21 mouse cellular contexts compared by ENCODE assay signal in genomic region chr2:61022411-61022810, GRCm38 (mm10). TPM values are rescaled to one million over a fixed set of nuclear protein-coding genes. Genes with fewer than 3 reads are reported as not detected.
A peak's percentile ranks its signal among the peaks of the same experiment; 100 is the strongest.
DNase-seq lines count a peak whose midpoint lies in the region; TF ChIP-seq lines count a peak whose summit lies in the region.
"Had no signal": no experiment of that assay in that cellular context is flagged by ENCODE, and none has a peak within 500 bp of the region (broad histone marks: within the 10 kb centered on the region; RNA-seq: fewer than 3 reads in every experiment).

No protein-coding gene starts in this region.

- peak; percentile 20 for DNase-seq in MN1 (ENCODE audit: low spot score)
- peak; percentile 21 for DNase-seq in layer of hippocampus, adult 9-11 months
- DNase-seq in gastrocnemius, adult 8-10 months (ENCODE audit: low spot score in 2 of 2) = no peak
- no peak for DNase-seq in urinary bladder, postnatal 4 days (ENCODE audit: low spot score in 2 of 2)
- DNase-seq in gastrocnemius, adult 2 months = no peak
- no peak for DNase-seq in lung, postnatal 36 days
- DNase-seq: adrenal gland, postnatal 36 days; cerebellum, adult 2 months; cerebellum, postnatal 25 days; heart, postnatal 4 days; kidney, postnatal 36 days; left cerebral cortex, postnatal 4 days; lung, embryonic 14.5 days; lung, postnatal 4 days had no signal

- H3K27me3 ChIP-seq in C2C12 (ENCODE audit: control insufficient read depth, insufficient read depth, insufficient read length) = no peaks in the 10 kb centered on the region
- H3K27me3 ChIP-seq: embryonic facial prominence, embryonic 12.5 days; limb, embryonic 15.5 days had no signal

- H3K79me2 ChIP-seq in C2C12 (ENCODE audit: control insufficient read depth, insufficient read depth) = no peaks in the 10 kb centered on the region

- H3ac ChIP-seq in C2C12 (ENCODE audit: control insufficient read depth, insufficient read length, low read depth) = no peak overlapping the region

- H3K36me3 ChIP-seq in C2C12 (ENCODE audit: control insufficient read depth, insufficient read depth) = no peaks in the 10 kb centered on the region
- H3K36me3 ChIP-seq: embryonic facial prominence, embryonic 12.5 days; limb, embryonic 15.5 days had no signal

- TF ChIP-seq CTCF in C2C12 (IDR thresholded peaks at IDR 0.05; ENCODE audit: control insufficient read depth, insufficient read depth, insufficient read length) = no peak
- TF ChIP-seq CTCF in embryonic fibroblast, embryonic 13.5 days (IDR thresholded peaks at IDR 0.05; ENCODE audit: borderline replicate concordance, insufficient read depth, low read length) = no peak
- TF ChIP-seq CTCF in gastrocnemius, adult 2 months (IDR thresholded peaks at IDR 0.05) = no peak

- peaks cover 9% of the 10 kb centered on the region for H3K4me1 ChIP-seq in embryonic fibroblast, embryonic 13.5 days (ENCODE audit: control insufficient read depth, insufficient read depth, low read length)
- H3K4me1 ChIP-seq: embryonic facial prominence, embryonic 12.5 days had no signal

- H3K27ac ChIP-seq in embryonic fibroblast, embryonic 13.5 days (ENCODE audit: insufficient read depth, low read length) = peak overlapping the region; percentile 74
- H3K27ac ChIP-seq in gastrocnemius, adult 2 months = no peak overlapping the region
- H3K27ac ChIP-seq: embryonic facial prominence, embryonic 12.5 days; hindbrain, postnatal 0 days; limb, embryonic 15.5 days; liver, embryonic 14.5 days had no signal

- no peak overlapping the region for H3K4me3 ChIP-seq in C2C12 (ENCODE audit: insufficient read depth, poor library complexity, severe bottlenecking)
- H3K4me3 ChIP-seq in embryonic fibroblast, embryonic 13.5 days (ENCODE audit: insufficient read depth, low read length) = no peak overlapping the region
- no peak overlapping the region for H3K4me3 ChIP-seq in gastrocnemius, adult 2 months
- H3K4me3 ChIP-seq: embryonic facial prominence, embryonic 12.5 days; erythroblast, embryonic 14.5 days; limb, embryonic 15.5 days had no signal

- no peak for TF ChIP-seq POLR2A in embryonic fibroblast, embryonic 13.5 days (IDR thresholded peaks at IDR 0.05; ENCODE audit: low read depth, low read length)

- intact Hi-C loops in gastrocnemius, adult 2 months (cut with DNase I) = no loop called here

- no peaks in the 10 kb centered on the region for H3K79me3 ChIP-seq in C2C12 (ENCODE audit: low read depth)

TF ChIP-seq in C2C12, 6 proteins besides CTCF, POLR2A, EP300 and RAD21:
- TF ChIP-seq MYOG (IDR thresholded peaks at IDR 0.05; ENCODE audit: control insufficient read depth, extremely low read depth, insufficient read length) (no peak), MYOD1 (IDR thresholded peaks at IDR 0.05; ENCODE audit: control insufficient read depth, insufficient read length, low read depth) (peak; percentile 49), USF1 (IDR thresholded peaks at IDR 0.05; ENCODE audit: low read depth) (no peak), CEBPB (IDR thresholded peaks at IDR 0.05; ENCODE audit: low read depth) (no peak)

RNA-seq across cellular contexts. Expression of gene Rbms1, which starts 59.4 kb away (rescaled TPM):
- polyA plus RNA-seq in C2C12 (2012; fragmentation: generic; extraction: Trizol) = 42.9 TPM
- polyA plus RNA-seq in embryonic fibroblast, embryonic 13.5 days (2011; ENCODE audit: insufficient read length, low read depth, missing spikeins) = 222 and 231 TPM in 2 replicates
- 10 to 100 TPM; 10.2 to 19.1 (median 16.0) TPM for total RNA-seq in gastrocnemius, adult 8-10 months (2022)
- 10 to 100 TPM; 17.2 to 27.8 TPM for total RNA-seq in gastrocnemius, adult 2 months (2021)

Comparison
In these comparisons a context has a peak if more than half of its experiments do, and no peak if none do; other contexts are left out.
1. DNase-seq: peak in MN1 (single experiment) and layer of hippocampus, adult 9-11 months (single experiment); none in gastrocnemius, adult 8-10 months (0 of 2), urinary bladder, postnatal 4 days (0 of 2), gastrocnemius, adult 2 months (single experiment) and lung, postnatal 36 days (single experiment).